Mouse (Mus musculus) heart, embryonic 10.5 days (tissue): ENCODE results near the gene Gm8297. TPM values are rescaled to one million over a fixed set of nuclear protein-coding genes. Genes with fewer than 3 reads are reported as not detected.
"Not testable (repeated sequence)": the region's sequence is repeated elsewhere in the genome, so short reads cannot be mapped to it uniquely, and the experiment has no call there.

Experiments used
- DNase-seq: peaks from one replicate; pipeline ENCODE4 v3.0.0-alpha.2; 2017; ENCODE audit warnings: low spot score
- H3K27ac ChIP-seq: fragments of 300-500 bp; sonication (generic); 2 replicates; pipeline ENCODE4 v1.5.1; 2016; ENCODE audit warnings: mild to moderate bottlenecking
- H3K27me3 ChIP-seq: fragments of 300-500 bp; sonication (generic); 2 replicates; pipeline ENCODE4 v1.6.1; 2016; ENCODE audit warnings: mild to moderate bottlenecking; ENCODE audit not compliant: poor library complexity, insufficient read depth, severe bottlenecking
- H3K36me3 ChIP-seq: fragments of 300-500 bp; sonication (generic); 2 replicates; pipeline ENCODE4 v1.6.1; 2016; ENCODE audit warnings: mild to moderate bottlenecking, moderate library complexity
- H3K4me1 ChIP-seq: fragments of 300-500 bp; sonication (generic); 2 replicates; pipeline ENCODE4 v1.6.1; 2016; ENCODE audit warnings: mild to moderate bottlenecking
- H3K4me3 ChIP-seq: fragments of 300-500 bp; sonication (generic); 2 replicates; pipeline ENCODE4 v1.5.1; 2016; ENCODE audit warnings: mild to moderate bottlenecking, moderate library complexity
- H3K9me3 ChIP-seq: fragments of 300-500 bp; sonication (generic); 2 replicates; pipeline ENCODE4 v1.6.1; 2016; ENCODE audit warnings: mild to moderate bottlenecking, moderate library complexity
- WGBS: fragments of 180-500 bp; shearing (Covaris S2); methylation state at CpG from one replicate; pipeline ENCODE4 v1.1.7; 2016; 5-methylcytosine and 5-hydroxymethylcytosine counted together
- polyA plus RNA-seq: library from polyadenylated mRNA; unstranded; fragments of >200 nt; fragmentation: Nextera tagmentation; extraction: Ambion mirVana; gene quantifications from 2 replicates; pipeline ENCODE4 v1.2.1, GENCODE M21; 2016

The Gm8297 gene
- not detected in 2 replicates for polyA plus RNA-seq

DNA sequence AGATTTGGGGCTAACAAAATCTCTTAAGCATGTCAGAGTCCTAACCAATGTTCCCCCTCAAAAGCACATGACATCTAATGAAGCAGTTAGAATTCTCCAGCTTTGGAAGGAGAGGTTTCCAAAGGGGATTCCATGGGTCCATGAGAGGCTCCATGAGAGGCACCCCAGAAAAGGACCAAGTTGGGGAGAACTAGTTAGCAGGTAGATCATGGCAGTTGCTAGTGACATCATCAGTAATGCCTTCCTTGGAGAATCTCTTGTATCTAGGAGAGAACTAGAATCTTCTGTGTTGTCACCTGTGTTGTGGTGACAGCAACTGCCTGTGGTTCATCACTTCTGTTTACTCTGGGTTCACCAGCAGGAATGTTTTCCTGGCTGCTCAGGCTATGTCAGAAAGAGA lies at the start of gene Gm8297:
Gene Gm8297 (plus strand): TSS at position 301 of the 400 bp plus-strand sequence.
- DNase-seq, H3K36me3 ChIP-seq, H3K4me3 ChIP-seq, H3K27ac ChIP-seq, H3K27me3 ChIP-seq, H3K9me3 ChIP-seq, H3K4me1 ChIP-seq: not testable (repeated sequence)

DNA sequence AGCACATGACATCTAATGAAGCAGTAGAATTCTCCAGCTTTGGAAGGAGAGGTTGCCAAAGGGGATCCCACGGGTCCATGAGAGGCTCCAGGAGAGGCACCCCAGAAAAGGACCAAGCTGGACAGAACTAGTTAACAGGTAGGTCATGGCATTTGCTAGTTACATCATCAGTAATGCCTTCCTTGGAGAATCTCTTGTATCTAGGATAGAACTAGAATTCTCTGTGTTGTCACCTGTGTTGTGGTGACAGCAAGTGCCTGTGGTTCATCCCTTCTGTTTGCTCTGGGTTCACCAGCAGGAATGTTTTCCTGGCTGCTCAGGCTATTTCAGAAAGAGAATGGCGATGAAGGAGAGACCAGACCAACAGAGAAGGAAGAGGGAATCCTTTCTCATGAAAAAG lies 31.9 kb downstream of the Gm8297 start, which contains the start of gene Gm3298:
Gene Gm3298 (plus strand): TSS at position 301 of the 400 bp plus-strand sequence.
- H3K4me3 ChIP-seq, H3K27ac ChIP-seq, H3K36me3 ChIP-seq, H3K9me3 ChIP-seq, DNase-seq, H3K4me1 ChIP-seq, H3K27me3 ChIP-seq: not testable (repeated sequence)
- 60% methylated on average over 1 of the region's 2 CpGs for WGBS

Other genes starting within 250 kb of the Gm8297 start
- gene Gm9602, start 207.6 kb upstream of the Gm8297 start, polyA plus RNA-seq: not detected in 2 replicates
- gene Gm3269, start 145.8 kb upstream of the Gm8297 start, polyA plus RNA-seq: not detected in 2 replicates
- 2.4 and 2.5 TPM in 2 replicates for gene Gm3264, start 128.4 kb upstream of the Gm8297 start, polyA plus RNA-seq
- 0.30 TPM in 1 of 2 replicates, not detected in the other for gene Gm3278, start 91.5 kb upstream of the Gm8297 start, polyA plus RNA-seq
- gene Gm3298, start 32.0 kb downstream of the Gm8297 start, polyA plus RNA-seq: not detected in 2 replicates
- not detected in 2 replicates for gene 4930555G01Rik, start 66.7 kb downstream of the Gm8297 start, polyA plus RNA-seq
- 2.4 and 2.9 TPM in 2 replicates for gene Gm8281, start 87.1 kb downstream of the Gm8297 start, polyA plus RNA-seq
- gene Gm8279, start 147.6 kb downstream of the Gm8297 start, polyA plus RNA-seq: not detected in 2 replicates
- not detected in 2 replicates for gene Gm3317, start 180.6 kb downstream of the Gm8297 start, polyA plus RNA-seq
- not detected in 2 replicates for gene Gm8271, start 201.9 kb downstream of the Gm8297 start, polyA plus RNA-seq